Mouse (Mus musculus) embryonic facial prominence, embryonic 11.5 days (tissue): Measurements from ENCODE around the gene Eif2d. TPM values are rescaled to one million over a fixed set of nuclear protein-coding genes. Genes with fewer than 3 reads are reported as not detected.

Experiments used
- ATAC-seq: fragments of 200-750 bp; cut with Nextera tagmentation; replicated peaks from 2 replicates; pipeline ENCODE4 v1.8.0; 2017; ENCODE audit warnings: low read depth; ENCODE audit not compliant: insufficient number of reproducible peaks, low FRiP score, low TSS enrichment
- DNase-seq: peaks from one replicate; pipeline ENCODE4 v3.0.0-alpha.2; 2015; ENCODE audit warnings: low spot score
- H3K27ac ChIP-seq: fragments of 300-500 bp; sonication (generic); replicated peaks from 2 replicates; pipeline ENCODE4 v1.5.1; 2014; ENCODE audit warnings: mild to moderate bottlenecking, low read depth, low read length, control low read depth
- H3K27me3 ChIP-seq: fragments of 300-500 bp; sonication (generic); 2 replicates; pipeline ENCODE4 v1.6.1; 2014; ENCODE audit warnings: mild to moderate bottlenecking, low read length, moderate library complexity, mixed read lengths; ENCODE audit not compliant: control insufficient read depth, insufficient read depth
- H3K36me3 ChIP-seq: fragments of 300-500 bp; sonication (generic); replicated peaks from 2 replicates; pipeline ENCODE4 v1.6.1; 2014; ENCODE audit warnings: low read depth, mild to moderate bottlenecking, low read length, moderate library complexity, mixed read lengths; ENCODE audit not compliant: control insufficient read depth, insufficient read depth
- H3K4me1 ChIP-seq: fragments of 300-500 bp; sonication (generic); 2 replicates; pipeline ENCODE4 v1.6.1; 2014; ENCODE audit warnings: low read length, mixed read lengths; ENCODE audit not compliant: control insufficient read depth, insufficient read depth
- H3K4me2 ChIP-seq: fragments of 300-500 bp; sonication (generic); 2 replicates; pipeline ENCODE4 v1.6.1; 2014; ENCODE audit warnings: low read depth, mild to moderate bottlenecking, control low read depth, low read length, moderate library complexity
- H3K4me3 ChIP-seq: fragments of 300-500 bp; sonication (generic); 2 replicates; pipeline ENCODE4 v1.5.1; 2014; ENCODE audit warnings: low read depth, low read length, control low read depth
- H3K9ac ChIP-seq: fragments of 300-500 bp; sonication (generic); replicated peaks from 2 replicates; pipeline ENCODE4 v1.6.1; 2014; ENCODE audit warnings: mild to moderate bottlenecking, control low read depth, low read length
- H3K9me3 ChIP-seq: fragments of 300-500 bp; sonication (generic); replicated peaks from 2 replicates; pipeline ENCODE4 v1.6.1; 2016; ENCODE audit warnings: mild to moderate bottlenecking, low read length, inconsistent platforms, mixed read lengths; ENCODE audit not compliant: control insufficient read depth
- WGBS: fragments of 180-500 bp; shearing (Covaris S2); extraction: QIAGEN DNeasy Blood & Tissue Kit; methylation state at CpG from one replicate; pipeline ENCODE4 v1.1.7; 2014; 5-methylcytosine and 5-hydroxymethylcytosine counted together
- polyA plus RNA-seq: library from polyadenylated mRNA; unstranded; fragments of >200 nt; fragmentation: Nextera tagmentation; extraction: Ambion mirVana; gene quantifications from 2 replicates; pipeline ENCODE4 v1.2.1, GENCODE M21; 2014

Gene Eif2d
- polyA plus RNA-seq, 1 experiment from 2014 or later = 63.6 TPM

DNA sequence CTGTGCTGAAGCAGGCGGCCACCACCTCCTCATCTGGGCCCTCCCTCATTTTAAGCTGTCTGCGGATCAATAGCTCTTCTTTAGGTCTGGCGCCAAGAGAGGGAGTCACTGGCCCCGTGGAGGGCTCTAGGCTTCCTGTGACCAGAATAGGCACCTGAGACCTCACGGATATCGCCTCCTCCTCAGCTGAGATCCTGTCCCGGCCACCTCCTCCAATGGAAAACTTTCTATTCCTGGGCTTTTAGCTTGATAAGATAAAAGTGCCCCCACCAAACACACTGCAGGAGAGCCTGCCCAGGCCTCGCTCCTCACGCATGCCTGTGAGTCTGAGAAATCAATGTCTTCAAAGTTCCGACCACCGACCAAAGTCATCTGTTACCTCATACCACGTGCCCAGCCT, 80.5 kb downstream of the Eif2d start:
- 66% methylated on average over 12 of the region's 12 CpGs for WGBS
- H3K4me2 ChIP-seq = no peak overlapping the region
- no peak overlapping the region for H3K9ac ChIP-seq
- H3K9me3 ChIP-seq = no peaks in the 10 kb centered on the region
- no peak for DNase-seq
- no peak for ATAC-seq
- H3K27ac ChIP-seq = no peak overlapping the region
- no peak overlapping the region for H3K4me3 ChIP-seq
- H3K36me3 ChIP-seq = no peaks in the 10 kb centered on the region
- no peaks in the 10 kb centered on the region for H3K4me1 ChIP-seq
- no peaks in the 10 kb centered on the region for H3K27me3 ChIP-seq

DNA sequence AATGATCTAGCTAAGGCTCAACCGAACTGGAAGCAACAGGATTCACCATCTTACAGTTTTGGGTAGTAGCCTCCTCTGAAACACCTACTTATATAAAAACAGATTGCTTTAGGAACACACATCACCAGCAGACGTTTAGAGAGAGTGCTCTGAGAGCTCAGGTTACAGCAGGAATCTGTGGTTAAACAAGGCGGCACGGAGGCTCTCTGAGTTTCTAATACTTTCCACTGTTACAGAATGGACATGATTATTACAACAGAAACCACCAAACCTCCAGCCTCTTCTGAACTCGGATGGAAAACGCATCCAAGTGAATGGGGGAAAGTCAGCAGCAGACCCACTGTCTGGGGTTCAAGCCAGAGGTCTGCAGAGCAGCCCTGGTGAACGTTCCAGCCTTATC, 83.1 kb downstream of the Eif2d start:
- Histone ChIP-seq H3K9me3 (no peaks in the 10 kb centered on the region), H3K27me3 (no peaks in the 10 kb centered on the region), H3K27ac (no peak overlapping the region), H3K4me2 (no peak overlapping the region), H3K4me3 (no peak overlapping the region), H3K36me3 (no peaks in the 10 kb centered on the region), H3K9ac (no peak overlapping the region), H3K4me1 (no peaks in the 10 kb centered on the region)
- DNase-seq (no peak), ATAC-seq (no peak)
- 47% methylated on average over 7 of the region's 7 CpGs for WGBS

Other genes starting within 250 kb of the Eif2d start
- not detected in 2 replicates for gene Il20, start 241.7 kb upstream of the Eif2d start, polyA plus RNA-seq
- 0.21 TPM in 1 of 2 replicates, not detected in the other for gene Il19, start 213.1 kb upstream of the Eif2d start, polyA plus RNA-seq
- not detected in 2 replicates for gene Il10, start 133.3 kb upstream of the Eif2d start, polyA plus RNA-seq
- gene Mapkapk2, start 55.4 kb upstream of the Eif2d start, polyA plus RNA-seq = 44.7 and 45.7 TPM in 2 replicates
- 6.5 and 7.3 TPM in 2 replicates for gene Dyrk3, start 14.8 kb upstream of the Eif2d start, polyA plus RNA-seq
- gene Rassf5, start 92.1 kb downstream of the Eif2d start, polyA plus RNA-seq = 0.89 and 1.1 TPM in 2 replicates
- gene Ikbke, start 126.4 kb downstream of the Eif2d start, polyA plus RNA-seq = 0.49 and 1.7 TPM in 2 replicates